Mouse (Mus musculus) neural tube, embryonic 11.5 days (tissue): ENCODE measurements around the gene Olfr877. TPM values are rescaled to one million over a fixed set of nuclear protein-coding genes. Genes with fewer than 3 reads are reported as not detected.

Experiments used
- ATAC-seq: fragments of 200-750 bp; cut with Nextera tagmentation; 2 replicates; pipeline ENCODE4 v1.8.0; 2017; ENCODE audit warnings: moderate number of reproducible peaks, mild to moderate bottlenecking, moderate TSS enrichment, moderate library complexity; ENCODE audit not compliant: insufficient read depth, low FRiP score, low TSS enrichment
- DNase-seq: peaks from one replicate; pipeline ENCODE4 v3.0.0-alpha.2; 2015; ENCODE audit warnings: low spot score
- H3K27ac ChIP-seq: fragments of 300-500 bp; sonication (generic); 2 replicates; pipeline ENCODE4 v1.5.1; 2014; ENCODE audit warnings: low read depth, mild to moderate bottlenecking, low read length
- H3K27me3 ChIP-seq: fragments of 300-500 bp; sonication (generic); 2 replicates; pipeline ENCODE4 v1.6.1; 2014; ENCODE audit warnings: mild to moderate bottlenecking, low read length, mixed read lengths; ENCODE audit not compliant: control insufficient read depth, insufficient read depth
- H3K36me3 ChIP-seq: fragments of 300-500 bp; sonication (generic); 2 replicates; pipeline ENCODE4 v1.6.1; 2014; ENCODE audit warnings: mild to moderate bottlenecking, low read length, moderate library complexity, mixed read lengths; ENCODE audit not compliant: control insufficient read depth, insufficient read depth
- H3K4me1 ChIP-seq: fragments of 300-500 bp; sonication (generic); 2 replicates; pipeline ENCODE4 v1.6.1; 2014; ENCODE audit warnings: low read length, mixed read lengths; ENCODE audit not compliant: control insufficient read depth, insufficient read depth
- H3K4me2 ChIP-seq: fragments of 300-500 bp; sonication (generic); 2 replicates; pipeline ENCODE4 v1.6.1; 2014; ENCODE audit warnings: low read depth, mild to moderate bottlenecking, moderate library complexity
- H3K4me3 ChIP-seq: fragments of 300-500 bp; sonication (generic); 2 replicates; pipeline ENCODE4 v1.5.1; 2014; ENCODE audit warnings: low read depth, low read length
- H3K9ac ChIP-seq: fragments of 300-500 bp; sonication (generic); 2 replicates; pipeline ENCODE4 v1.6.1; 2014; ENCODE audit warnings: mild to moderate bottlenecking, low read length
- H3K9me3 ChIP-seq: fragments of 300-500 bp; sonication (generic); 2 replicates; pipeline ENCODE4 v1.6.1; 2016; ENCODE audit warnings: low read length; ENCODE audit not compliant: control insufficient read depth
- WGBS: fragments of 180-500 bp; shearing (Covaris S2); extraction: QIAGEN DNeasy Blood & Tissue Kit; methylation state at CpG from one replicate; pipeline ENCODE4 v1.1.7; 2014; 5-methylcytosine and 5-hydroxymethylcytosine counted together
- polyA plus RNA-seq: library from polyadenylated mRNA; unstranded; fragments of >200 nt; fragmentation: Nextera tagmentation; extraction: Ambion mirVana; gene quantifications from 2 replicates; pipeline ENCODE4 v1.2.1, GENCODE M21; 2014

Olfr877 gene
- not detected in 2 replicates for polyA plus RNA-seq

GRCm38 (mm10) chr9:37853969-37854368 lies at the start of gene Olfr877:
Gene Olfr877 (plus strand): TSS chr9:37854269.
- H3K4me2 ChIP-seq: no peak within 1 kb of the TSS
- no peaks in the 10 kb centered on the region for H3K36me3 ChIP-seq
- H3K4me1 ChIP-seq: no peaks in the 10 kb centered on the region
- H3K9ac ChIP-seq: no peak within 1 kb of the TSS
- 87% methylated on average over 4 of the region's 4 CpGs for WGBS
- DNase-seq (no peak), ATAC-seq (no peak)
- no peak within 1 kb of the TSS for H3K27ac ChIP-seq
- no peaks in the 10 kb centered on the region for H3K9me3 ChIP-seq
- H3K27me3 ChIP-seq: no peaks in the 10 kb centered on the region
- no peak within 1 kb of the TSS for H3K4me3 ChIP-seq

- H3K27ac ChIP-seq: no peak overlapping the region
- H3K9ac ChIP-seq: no peak overlapping the region
Observed at GRCm38 (mm10) chr9:37807235-37807634, 46.8 kb upstream of the Olfr877 start.

DNA sequence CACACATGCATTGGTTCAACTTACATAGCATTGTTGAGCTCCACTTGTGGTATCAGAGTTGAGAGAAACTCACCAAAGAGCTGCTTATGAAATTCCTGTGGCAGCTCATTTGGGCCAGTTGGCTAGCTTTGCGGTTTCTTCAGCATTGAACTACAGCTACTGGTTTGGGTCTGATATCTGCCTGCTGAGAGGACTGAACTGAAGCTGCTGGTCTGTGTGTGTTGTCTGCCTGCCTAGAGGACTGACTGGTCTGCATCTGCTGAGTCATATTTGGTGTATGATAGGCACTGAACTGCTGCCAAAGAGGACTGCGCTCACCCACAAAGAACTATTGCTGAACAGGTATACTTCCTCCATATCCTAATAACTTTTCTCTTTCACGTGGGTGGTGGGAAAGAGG lies 45.6 kb upstream of the Olfr877 start:
- H3K27ac ChIP-seq: no peak overlapping the region
- no peak for DNase-seq
- H3K4me2 ChIP-seq: no peak overlapping the region
- H3K4me1 ChIP-seq: no peaks in the 10 kb centered on the region
- no peaks in the 10 kb centered on the region for H3K9me3 ChIP-seq
- no peaks in the 10 kb centered on the region for H3K36me3 ChIP-seq
- H3K27me3 ChIP-seq: no peaks in the 10 kb centered on the region
- 93% methylated on average over 3 of the region's 3 CpGs for WGBS
- no peak overlapping the region for H3K4me3 ChIP-seq
- no peak for ATAC-seq
- no peak overlapping the region for H3K9ac ChIP-seq

More at GRCm38 (mm10) chr9:37807235-37807634, 46.8 kb upstream of the Olfr877 start:
- Histone ChIP-seq H3K4me3 (no peak overlapping the region), H3K4me1 (no peaks in the 10 kb centered on the region), H3K36me3 (no peaks in the 10 kb centered on the region), H3K9me3 (no peaks in the 10 kb centered on the region), H3K4me2 (no peak overlapping the region), H3K27me3 (no peaks in the 10 kb centered on the region)
- DNase-seq (no peak), ATAC-seq (no peak)

- no peak for ATAC-seq
- 86% methylated on average over 2 of the region's 2 CpGs for WGBS
Observed at GRCm38 (mm10) chr9:37808976-37809375, 45.1 kb upstream of the Olfr877 start.

DNA sequence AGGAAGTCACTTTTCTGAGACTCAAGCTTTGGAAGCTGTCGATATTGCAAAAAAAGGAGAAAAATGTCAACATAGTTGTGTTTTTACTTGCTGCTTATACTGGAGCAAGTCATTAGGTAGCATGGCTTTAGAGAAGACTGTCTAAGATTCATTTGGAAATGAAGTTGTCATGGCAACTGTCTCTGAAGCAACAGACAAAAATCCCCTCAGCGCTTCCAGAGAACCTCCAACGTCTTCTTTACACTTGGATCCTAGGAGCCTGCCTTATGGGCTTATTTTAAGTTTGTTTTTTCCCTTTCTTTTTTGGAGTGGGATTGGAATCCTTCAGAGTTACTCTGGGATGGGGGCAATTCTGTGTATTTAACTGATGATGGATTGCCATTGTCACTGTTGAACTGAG lies 39.4 kb upstream of the Olfr877 start:
- Histone ChIP-seq H3K9ac (no peak overlapping the region), H3K4me2 (no peak overlapping the region), H3K27ac (no peak overlapping the region), H3K4me3 (no peak overlapping the region), H3K36me3 (no peaks in the 10 kb centered on the region), H3K9me3 (no peaks in the 10 kb centered on the region), H3K4me1 (no peaks in the 10 kb centered on the region), H3K27me3 (no peaks in the 10 kb centered on the region)
- ATAC-seq (no peak), DNase-seq (no peak)
- WGBS: 84% methylated on average over 3 of the region's 3 CpGs

More at GRCm38 (mm10) chr9:37808976-37809375, 45.1 kb upstream of the Olfr877 start:
- no peak overlapping the region for H3K9ac ChIP-seq
- H3K4me1 ChIP-seq: no peaks in the 10 kb centered on the region
- H3K27ac ChIP-seq: no peak overlapping the region
- no peaks in the 10 kb centered on the region for H3K27me3 ChIP-seq
- no peak overlapping the region for H3K4me3 ChIP-seq
- DNase-seq: no peak
- no peaks in the 10 kb centered on the region for H3K9me3 ChIP-seq
- no peak overlapping the region for H3K4me2 ChIP-seq
- H3K36me3 ChIP-seq: no peaks in the 10 kb centered on the region

GRCm38 (mm10) chr9:37829881-37830280 lies 24.2 kb upstream of the Olfr877 start:
- Histone ChIP-seq H3K36me3 (no peaks in the 10 kb centered on the region), H3K4me3 (no peak overlapping the region), H3K4me1 (no peaks in the 10 kb centered on the region), H3K27ac (no peak overlapping the region), H3K27me3 (no peaks in the 10 kb centered on the region), H3K4me2 (no peak overlapping the region), H3K9me3 (no peaks in the 10 kb centered on the region), H3K9ac (no peak overlapping the region)
- DNase-seq (no peak), ATAC-seq (no peak)

GRCm38 (mm10) chr9:37833341-37833740 lies 20.7 kb upstream of the Olfr877 start:
- Histone ChIP-seq H3K27ac (no peak overlapping the region), H3K4me1 (no peaks in the 10 kb centered on the region)
- 87% methylated on average over 1 of the region's 1 CpGs for WGBS

GRCm38 (mm10) chr9:37849267-37849666 lies 4.8 kb upstream of the Olfr877 start:
- no peak overlapping the region for H3K9ac ChIP-seq
- WGBS: 87% methylated on average over 2 of the region's 2 CpGs
- ATAC-seq (no peak), DNase-seq (no peak)
- H3K9me3 ChIP-seq: no peaks in the 10 kb centered on the region
- no peak overlapping the region for H3K4me3 ChIP-seq
- no peak overlapping the region for H3K4me2 ChIP-seq
- no peaks in the 10 kb centered on the region for H3K4me1 ChIP-seq
- H3K36me3 ChIP-seq: no peaks in the 10 kb centered on the region
- H3K27me3 ChIP-seq: no peaks in the 10 kb centered on the region
- no peak overlapping the region for H3K27ac ChIP-seq

More at GRCm38 (mm10) chr9:37833341-37833740, 20.7 kb upstream of the Olfr877 start:
- Histone ChIP-seq H3K36me3 (no peaks in the 10 kb centered on the region), H3K27me3 (no peaks in the 10 kb centered on the region), H3K4me2 (no peak overlapping the region), H3K4me3 (no peak overlapping the region), H3K9ac (no peak overlapping the region), H3K9me3 (no peaks in the 10 kb centered on the region)
- DNase-seq (no peak), ATAC-seq (no peak)

DNA sequence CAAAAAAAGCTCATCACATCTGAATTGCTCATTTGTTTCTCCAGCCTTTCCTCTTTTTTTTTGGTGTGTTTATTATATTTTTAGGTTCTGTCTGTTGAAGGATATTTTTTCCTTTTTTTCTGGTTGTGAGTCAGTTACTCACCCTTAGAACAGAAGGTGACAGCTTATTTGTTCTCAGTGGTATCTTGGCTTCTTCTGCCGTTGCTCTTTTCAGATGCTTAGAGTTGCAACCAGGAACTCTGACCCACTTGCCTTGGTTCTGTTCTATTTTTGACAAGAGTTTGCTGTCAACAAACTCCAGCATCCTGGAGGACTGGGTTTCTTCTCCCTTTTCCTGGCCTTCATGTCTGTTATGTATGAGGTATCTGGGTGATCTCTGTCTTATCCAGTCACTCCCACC lies 9.3 kb downstream of the Olfr877 start:
- Histone ChIP-seq H3K9me3 (no peaks in the 10 kb centered on the region), H3K4me3 (no peak overlapping the region), H3K36me3 (no peaks in the 10 kb centered on the region), H3K27ac (no peak overlapping the region), H3K9ac (no peak overlapping the region), H3K27me3 (no peaks in the 10 kb centered on the region), H3K4me1 (no peaks in the 10 kb centered on the region), H3K4me2 (no peak overlapping the region)
- ATAC-seq (no peak), DNase-seq (no peak)
- 87% methylated on average over 1 of the region's 1 CpGs for WGBS
